Mouse (Mus musculus) ES-E14 (cell line): ENCODE results near the gene Olfr1424. TPM values are rescaled to one million over a fixed set of nuclear protein-coding genes. Genes with fewer than 3 reads are reported as not detected.
A peak's percentile ranks its signal among the peaks of the same experiment; 100 is the strongest.

ENCODE experiments used
- DNase-seq: peaks from one replicate; pipeline ENCODE4 v3.0.0-alpha.2; 2013; ENCODE audit warnings: low read depth, low spot score
- H3K27ac ChIP-seq: 2 replicates; pipeline ENCODE4 v1.5.1; 2012; ENCODE audit warnings: low read depth, mild to moderate bottlenecking, low read length, moderate library complexity, mixed read lengths; ENCODE audit not compliant: poor library complexity, insufficient read depth, severe bottlenecking
- H3K36me3 ChIP-seq: 2 replicates; pipeline ENCODE4 v1.6.1; 2012; ENCODE audit warnings: mild to moderate bottlenecking, low read length, moderate library complexity, mixed read lengths; ENCODE audit not compliant: control insufficient read depth, poor library complexity, insufficient read depth, severe bottlenecking
- H3K4me1 ChIP-seq, 2 experiments: fragments of 150-350 bp in 1 of 2; sonication (generic) in 1 of 2; 2 replicates each; pipeline ENCODE4 v1.6.1; 2012; ENCODE audit warnings: low read length in 2 of 2, mild to moderate bottlenecking in 1 of 2, mixed read lengths in 1 of 2; ENCODE audit not compliant: control insufficient read depth in 2 of 2, insufficient read depth in 2 of 2, poor library complexity in 1 of 2
- H3K4me3 ChIP-seq, 2 experiments: fragments of 150-350 bp in 1 of 2; sonication (generic) in 1 of 2; 2 replicates each; pipeline ENCODE4 v1.5.1; 2012; ENCODE audit warnings: low read length in 2 of 2, low read depth in 1 of 2, mild to moderate bottlenecking in 1 of 2, mixed read lengths in 1 of 2; ENCODE audit not compliant: insufficient read depth in 1 of 2, poor library complexity in 1 of 2, severe bottlenecking in 1 of 2
- H3K9ac ChIP-seq: 2 replicates; pipeline ENCODE4 v1.6.1; 2012; ENCODE audit warnings: low read depth, mild to moderate bottlenecking, low read length, mixed read lengths; ENCODE audit not compliant: poor library complexity, insufficient read depth, severe bottlenecking
- H3K9me3 ChIP-seq: fragments of 150-350 bp; sonication (generic); 2 replicates; pipeline ENCODE4 v1.6.1; 2012; ENCODE audit warnings: low read depth, mild to moderate bottlenecking, low read length; ENCODE audit not compliant: control insufficient read depth, insufficient read depth
- CHD2 ChIP-seq: IDR thresholded peaks from 2 replicates; pipeline ENCODE4 v1.6.1; 2014; ENCODE audit warnings: mild to moderate bottlenecking, low read depth, low read length, inconsistent platforms
- MAFK ChIP-seq: IDR thresholded peaks from 2 replicates; pipeline ENCODE4 v1.6.1; 2014; ENCODE audit warnings: mild to moderate bottlenecking, low read depth, low read length, inconsistent platforms; ENCODE audit not compliant: insufficient read depth
- ZNF384 ChIP-seq: IDR thresholded peaks from 2 replicates; pipeline ENCODE4 v1.6.1; 2012; ENCODE audit warnings: low read depth, low read length, inconsistent platforms
- in situ Hi-C, 2 experiments: fragments of 600-800 bp; cut with MboI; formaldehyde crosslinking; loops; one replicate each; pipeline ENCODE4 v1.15.1; 2025; ENCODE audit warnings: low sequenced_read_pairs in 2 of 2, inconsistent platforms in 1 of 2; ENCODE audit not compliant: unreplicated experiment in 2 of 2
- total RNA-seq: library from RNA; depleted of rRNA; stranded (reverse); fragments of 300-350 nt; gene quantifications from 2 replicates; pipeline ENCODE4 v1.2.3, GENCODE M21; 2012; rRNA removed

Gene Olfr1424
- total RNA-seq, 1 experiment = not detected

GRCm38 (mm10) chr19:12009501-12010280 lies 52.8 kb downstream of the Olfr1424 start:
- H3K9ac ChIP-seq = peak overlapping the region; percentile 58
- no peaks in the 10 kb centered on the region for H3K9me3 ChIP-seq
- H3K4me1 ChIP-seq = peaks cover 0 to under 1% of the 10 kb centered on the region in 2 experiments; a peak in 1 of 4 replicates
- no peaks in the 10 kb centered on the region for H3K36me3 ChIP-seq
- DNase-seq = peak; percentile 84
- in situ Hi-C loops = loop anchor here in 1 of 2 experiments (25.0 kb wide), 1 partner anchor 778 kb away; the partner anchor contains the start of genes Lpxn and Zfp91
- H3K27ac ChIP-seq = no peak overlapping the region; the same call in 1 of the 2 replicates
- peak overlapping the region; percentile 68 to 71 for H3K4me3 ChIP-seq
- TF ChIP-seq CHD2 (no peak), ZNF384 (peak; percentile 95), MAFK (peak; percentile 93)

Other genes starting within 250 kb of the Olfr1424 start
- gene Stx3, start 243.3 kb downstream of the Olfr1424 start, total RNA-seq = 21.6 and 34.3 TPM in 2 replicates
- not detected in 2 replicates for gene Olfr1417, start 223.5 kb downstream of the Olfr1424 start, total RNA-seq
- gene Olfr1418, start 201.6 kb downstream of the Olfr1424 start, total RNA-seq = not detected in 2 replicates
- not detected in 2 replicates for gene Olfr1419, start 187.6 kb downstream of the Olfr1424 start, total RNA-seq
- not detected in 2 replicates for gene Olfr1420, start 176.1 kb downstream of the Olfr1424 start, total RNA-seq
- gene Patl1, start 150.3 kb downstream of the Olfr1424 start, total RNA-seq = 9.8 and 10.7 TPM in 2 replicates
- 15.8 and 18.5 TPM in 2 replicates for gene Osbp, start 96.7 kb downstream of the Olfr1424 start, total RNA-seq
- gene Olfr1423, start 21.4 kb downstream of the Olfr1424 start, total RNA-seq = 0.11 and 0.27 TPM in 2 replicates
- gene Olfr1425, start 15.0 kb upstream of the Olfr1424 start, total RNA-seq = 0.21 TPM in 1 of 2 replicates, not detected in the other
- gene Olfr1426, start 29.3 kb upstream of the Olfr1424 start, total RNA-seq = not detected in 2 replicates
- gene Olfr1427, start 40.7 kb upstream of the Olfr1424 start, total RNA-seq = 0.18 TPM in 1 of 2 replicates, not detected in the other
- not detected in 2 replicates for gene Olfr1428, start 53.2 kb upstream of the Olfr1424 start, total RNA-seq
- not detected in 2 replicates for gene Olfr76, start 60.5 kb upstream of the Olfr1424 start, total RNA-seq
- not detected in 2 replicates for gene Olfr1555-ps1, start 107.4 kb upstream of the Olfr1424 start, total RNA-seq
- 0.18 TPM in 1 of 2 replicates, not detected in the other for gene Olfr1431, start 138.0 kb upstream of the Olfr1424 start, total RNA-seq
- gene Olfr1432, start 169.9 kb upstream of the Olfr1424 start, total RNA-seq = not detected in 2 replicates
- not detected in 2 replicates for gene Olfr262, start 179.0 kb upstream of the Olfr1424 start, total RNA-seq
- gene Olfr235, start 198.3 kb upstream of the Olfr1424 start, total RNA-seq = not detected in 2 replicates
- gene Olfr1434, start 217.2 kb upstream of the Olfr1424 start, total RNA-seq = not detected in 2 replicates
- not detected in 2 replicates for gene Olfr1436, start 236.4 kb upstream of the Olfr1424 start, total RNA-seq